Mouse (Mus musculus) olfactory bulb, adult 2 months (tissue): ENCODE measurements around the gene Speg. TPM values are rescaled to one million over a fixed set of nuclear protein-coding genes. Genes with fewer than 3 reads are reported as not detected.

Experiments
- H3K27ac ChIP-seq: fragments of 200-500 bp; 2 replicates; pipeline ENCODE4 v1.5.1; 2012; ENCODE audit warnings: low read depth, low read length; ENCODE audit not compliant: insufficient read depth
- H3K4me1 ChIP-seq: fragments of 200-500 bp; 2 replicates; pipeline ENCODE4 v1.6.1; 2012; ENCODE audit warnings: low read length; ENCODE audit not compliant: control insufficient read depth, insufficient read depth
- H3K4me3 ChIP-seq: fragments of 200-500 bp; 2 replicates; pipeline ENCODE4 v1.5.1; 2012; ENCODE audit warnings: mild to moderate bottlenecking, low read depth, low read length, moderate library complexity; ENCODE audit not compliant: insufficient read depth
- CTCF ChIP-seq: fragments of 200-500 bp; IDR thresholded peaks from 2 replicates; pipeline ENCODE4 v1.5.1; 2012; ENCODE audit warnings: low read depth, mild to moderate bottlenecking, low read length, moderate library complexity; ENCODE audit not compliant: insufficient read depth
- POLR2A ChIP-seq: fragments of 200-500 bp; IDR thresholded peaks from 2 replicates; pipeline ENCODE4 v1.6.1; 2012; ENCODE audit warnings: mild to moderate bottlenecking, low read depth, low read length, moderate library complexity; ENCODE audit not compliant: insufficient read depth
- WGBS: fragments of 180-500 bp; shearing (Covaris S2); methylation state at CpG from one replicate; pipeline ENCODE4 v1.1.7; 2018; 5-methylcytosine and 5-hydroxymethylcytosine counted together
- polyA plus RNA-seq: library from polyadenylated mRNA; stranded (reverse); fragments of >200 nt; gene quantifications from 2 replicates; pipeline ENCODE4 v1.2.4, GENCODE M21; 2012; ENCODE audit warnings: low replicate concordance; ENCODE audit not compliant: missing spikeins, insufficient read depth, insufficient read length

The Speg gene
- polyA plus RNA-seq, 1 experiment, result not detected

DNA sequence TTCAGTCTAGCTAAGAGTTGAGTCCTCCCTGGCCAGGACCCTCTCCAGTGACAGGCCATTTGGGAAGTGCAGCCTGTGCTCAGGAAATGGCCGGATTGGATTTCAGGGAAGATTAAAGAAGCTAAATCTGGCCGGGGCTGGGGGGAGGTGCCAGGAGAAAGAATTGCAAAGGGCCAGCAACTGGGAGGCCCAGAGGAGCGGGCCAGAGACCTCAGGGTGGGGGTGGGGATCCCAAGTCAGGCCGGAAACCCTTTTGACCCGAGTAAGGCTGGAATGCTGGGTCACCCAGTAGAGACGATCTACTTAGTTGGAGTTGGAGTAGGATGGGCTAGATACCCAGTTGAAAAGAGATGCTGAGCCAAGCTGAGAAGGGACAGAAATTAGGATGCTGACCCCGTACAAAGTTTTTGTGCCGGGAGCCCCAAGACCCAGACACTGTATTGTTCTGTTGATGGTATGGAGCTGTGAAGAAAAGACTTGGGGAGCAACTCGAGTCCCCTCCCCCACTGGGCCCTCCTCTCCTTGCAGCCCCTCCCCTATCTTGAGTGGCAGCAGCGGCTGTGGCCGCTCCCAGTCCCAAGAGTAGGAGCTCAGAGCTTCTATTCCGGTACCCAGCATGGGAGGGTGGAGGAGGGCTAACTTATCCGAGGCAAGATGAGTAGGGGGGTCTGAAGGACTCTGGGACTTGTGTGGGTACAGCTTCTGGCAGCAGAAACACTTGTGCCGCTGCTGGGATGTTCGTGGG is 30.6 kb upstream of the Speg start:
- TF ChIP-seq POLR2A (no peak), CTCF (no peak)
- WGBS, result 36% methylated on average over 15 of the region's 15 CpGs
- Histone ChIP-seq H3K4me3 (no peak overlapping the region), H3K4me1 (peaks cover 3% of the 10 kb centered on the region), H3K27ac (no peak overlapping the region)

DNA sequence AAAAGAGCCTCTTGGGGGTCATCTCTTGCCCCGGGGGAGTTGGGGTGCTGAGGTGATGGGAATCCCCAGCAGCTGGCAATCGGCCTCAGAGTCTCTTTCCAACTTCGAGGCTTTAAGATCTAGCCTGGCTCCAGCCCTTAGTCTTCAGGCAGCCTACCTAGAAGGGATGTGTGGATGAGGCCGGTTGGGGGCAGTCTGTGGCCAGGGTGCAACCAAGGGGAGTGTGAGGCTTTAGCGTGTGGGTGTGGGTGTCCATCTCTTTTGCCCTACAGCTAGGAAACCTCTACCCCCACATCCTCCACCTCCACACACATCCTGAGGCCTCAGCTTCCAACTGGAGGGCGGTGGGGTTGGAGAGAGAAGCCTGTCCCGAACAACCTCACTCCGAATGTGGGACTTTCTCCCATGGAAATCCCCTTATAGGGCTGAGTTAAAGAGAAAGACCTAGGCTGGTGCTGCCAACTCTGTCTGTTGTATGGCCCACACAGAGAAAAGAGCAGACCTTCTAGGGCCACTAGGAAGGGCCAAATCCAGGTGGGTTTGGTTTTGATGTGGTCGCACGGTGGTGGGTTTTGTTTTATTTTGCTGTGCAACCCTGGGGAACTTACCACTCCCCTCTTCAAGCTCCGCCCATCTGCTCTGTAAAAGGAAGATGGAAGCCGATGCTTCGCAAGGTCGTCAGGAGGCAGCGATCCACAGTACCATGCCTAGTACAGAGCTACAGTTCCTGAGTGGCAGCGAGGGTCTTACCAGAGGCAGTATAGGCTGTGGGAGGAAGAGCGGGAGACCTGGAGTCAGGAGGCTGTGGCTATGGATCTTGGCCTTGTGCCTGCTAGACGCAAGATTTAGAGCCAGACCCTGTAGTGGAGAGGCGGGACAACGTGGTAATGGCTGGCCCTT is 29.8 kb upstream of the Speg start:
- Histone ChIP-seq H3K27ac (no peak overlapping the region), H3K4me1 (no peaks in the 10 kb centered on the region), H3K4me3 (no peak overlapping the region)
- WGBS, result 72% methylated on average over 20 of the region's 20 CpGs
- TF ChIP-seq CTCF, result no peak

DNA sequence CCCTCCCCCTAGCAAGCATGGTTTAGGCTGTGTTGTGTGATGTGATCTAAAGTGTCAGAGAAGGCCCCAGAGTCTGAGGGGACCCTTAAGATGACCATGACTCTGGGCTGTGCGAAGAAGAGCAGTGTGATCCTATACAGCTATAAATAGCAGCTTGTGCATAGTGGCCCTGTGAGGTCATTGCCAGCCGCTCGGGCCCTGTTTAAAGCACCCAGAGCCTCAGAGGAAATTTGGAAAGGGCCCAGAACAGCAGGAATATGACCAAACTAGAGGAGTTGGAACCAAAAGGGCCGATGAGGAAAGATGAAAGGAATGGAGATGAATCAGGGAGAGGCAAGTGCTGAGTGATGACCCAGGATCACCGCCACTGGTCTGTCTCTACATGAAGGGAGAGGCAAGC is 27.8 kb upstream of the Speg start:
- H3K4me3 ChIP-seq, result no peak overlapping the region
- WGBS, result 87% methylated on average over 5 of the region's 5 CpGs
- no peaks in the 10 kb centered on the region for H3K4me1 ChIP-seq
- TF ChIP-seq POLR2A, result no peak
- TF ChIP-seq CTCF, result no peak
- H3K27ac ChIP-seq, result no peak overlapping the region

DNA sequence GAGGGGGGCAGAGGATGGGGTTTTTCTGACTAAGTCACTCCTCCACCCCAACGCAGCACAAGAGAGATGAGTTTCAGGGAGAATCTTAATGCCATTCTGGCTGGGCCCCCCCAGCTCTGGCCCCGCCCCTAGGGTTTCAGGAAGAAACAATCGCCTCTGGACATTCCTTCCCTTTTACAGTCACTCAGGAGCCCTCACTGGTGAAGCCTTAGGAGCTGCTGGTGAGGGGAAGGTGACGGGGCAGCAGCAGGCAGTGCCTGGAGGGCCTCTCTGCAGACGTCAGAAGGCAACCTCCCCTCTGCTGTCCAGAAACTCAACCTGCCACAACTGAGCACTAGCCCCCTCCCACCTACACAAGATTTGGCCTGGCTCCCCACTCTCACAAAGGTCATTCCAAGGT is 25.8 kb upstream of the Speg start:
- WGBS, result 73% methylated on average over 5 of the region's 5 CpGs
- TF ChIP-seq POLR2A, result no peak
- TF ChIP-seq CTCF, result no peak
- Histone ChIP-seq H3K27ac (no peak overlapping the region), H3K4me3 (no peak overlapping the region), H3K4me1 (no peaks in the 10 kb centered on the region)

DNA sequence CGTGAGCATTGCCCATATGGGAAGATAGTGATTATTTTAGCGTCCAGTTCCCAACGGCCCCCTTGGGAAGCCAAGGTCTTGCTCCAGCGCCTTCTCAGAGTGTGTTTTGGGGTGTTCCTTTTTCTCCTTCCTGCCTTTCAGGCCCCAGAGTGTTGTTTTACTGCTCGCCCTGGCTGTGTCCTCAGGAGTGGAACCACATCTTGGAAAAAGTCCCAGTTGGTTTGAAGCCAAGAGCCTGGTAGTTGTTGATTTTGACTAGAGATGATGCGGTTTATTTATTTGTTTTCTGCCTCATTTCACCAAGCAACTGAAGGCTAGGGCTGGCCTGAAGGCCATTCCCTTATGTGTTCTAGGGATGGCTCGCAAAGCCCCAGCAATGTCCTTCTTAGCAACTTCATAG is 17.8 kb upstream of the Speg start:
- H3K4me3 ChIP-seq, result no peak overlapping the region
- H3K4me1 ChIP-seq, result peaks cover 17% of the 10 kb centered on the region
- WGBS, result 60% methylated on average over 7 of the region's 7 CpGs
- TF ChIP-seq CTCF, result no peak
- no peak for TF ChIP-seq POLR2A
- no peak overlapping the region for H3K27ac ChIP-seq

DNA sequence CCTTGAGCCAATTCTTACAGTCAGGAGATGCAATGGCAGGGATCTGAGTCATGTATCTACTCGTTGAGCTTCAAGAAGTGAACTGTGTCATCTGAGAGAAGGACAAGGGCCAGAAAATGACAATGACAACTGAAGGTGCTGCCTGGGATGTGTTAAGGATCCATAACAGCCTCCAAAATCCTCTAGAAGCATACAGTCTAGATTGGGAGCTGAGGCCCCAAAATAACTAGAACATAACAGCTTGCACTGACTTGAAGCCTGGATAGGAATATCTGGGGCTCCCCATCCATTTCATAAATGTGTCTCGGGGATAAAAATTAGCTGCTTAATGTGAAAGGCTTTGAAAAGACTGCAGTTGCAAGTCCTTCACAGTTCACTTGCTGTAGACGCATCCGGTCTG is 17.1 kb upstream of the Speg start:
- TF ChIP-seq POLR2A (no peak), CTCF (no peak)
- 92% methylated on average over 4 of the region's 4 CpGs for WGBS
- no peak overlapping the region for H3K27ac ChIP-seq
- H3K4me3 ChIP-seq, result no peak overlapping the region
- peaks cover 17% of the 10 kb centered on the region for H3K4me1 ChIP-seq

DNA sequence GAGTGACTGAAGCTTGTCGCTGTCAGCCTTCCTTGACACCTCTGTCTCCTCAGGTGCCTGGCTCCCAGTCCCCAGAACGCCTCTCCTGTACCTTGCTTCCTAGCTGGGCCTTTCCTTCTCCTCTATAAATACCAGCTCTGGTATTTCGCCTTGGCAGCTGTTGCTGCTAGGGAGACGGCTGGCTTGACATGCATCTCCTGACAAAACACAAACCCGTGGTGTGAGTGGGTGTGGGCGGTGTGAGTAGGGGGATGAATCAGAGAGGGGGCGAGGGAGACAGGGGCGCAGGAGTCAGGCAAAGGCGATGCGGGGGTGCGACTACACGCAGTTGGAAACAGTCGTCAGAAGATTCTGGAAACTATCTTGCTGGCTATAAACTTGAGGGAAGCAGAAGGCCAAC is 15.8 kb upstream of the Speg start:
- Histone ChIP-seq H3K4me3 (no peak overlapping the region), H3K4me1 (peaks cover 17% of the 10 kb centered on the region), H3K27ac (no peak overlapping the region)
- WGBS, result 54% methylated on average over 13 of the region's 13 CpGs
- no peak for TF ChIP-seq POLR2A

DNA sequence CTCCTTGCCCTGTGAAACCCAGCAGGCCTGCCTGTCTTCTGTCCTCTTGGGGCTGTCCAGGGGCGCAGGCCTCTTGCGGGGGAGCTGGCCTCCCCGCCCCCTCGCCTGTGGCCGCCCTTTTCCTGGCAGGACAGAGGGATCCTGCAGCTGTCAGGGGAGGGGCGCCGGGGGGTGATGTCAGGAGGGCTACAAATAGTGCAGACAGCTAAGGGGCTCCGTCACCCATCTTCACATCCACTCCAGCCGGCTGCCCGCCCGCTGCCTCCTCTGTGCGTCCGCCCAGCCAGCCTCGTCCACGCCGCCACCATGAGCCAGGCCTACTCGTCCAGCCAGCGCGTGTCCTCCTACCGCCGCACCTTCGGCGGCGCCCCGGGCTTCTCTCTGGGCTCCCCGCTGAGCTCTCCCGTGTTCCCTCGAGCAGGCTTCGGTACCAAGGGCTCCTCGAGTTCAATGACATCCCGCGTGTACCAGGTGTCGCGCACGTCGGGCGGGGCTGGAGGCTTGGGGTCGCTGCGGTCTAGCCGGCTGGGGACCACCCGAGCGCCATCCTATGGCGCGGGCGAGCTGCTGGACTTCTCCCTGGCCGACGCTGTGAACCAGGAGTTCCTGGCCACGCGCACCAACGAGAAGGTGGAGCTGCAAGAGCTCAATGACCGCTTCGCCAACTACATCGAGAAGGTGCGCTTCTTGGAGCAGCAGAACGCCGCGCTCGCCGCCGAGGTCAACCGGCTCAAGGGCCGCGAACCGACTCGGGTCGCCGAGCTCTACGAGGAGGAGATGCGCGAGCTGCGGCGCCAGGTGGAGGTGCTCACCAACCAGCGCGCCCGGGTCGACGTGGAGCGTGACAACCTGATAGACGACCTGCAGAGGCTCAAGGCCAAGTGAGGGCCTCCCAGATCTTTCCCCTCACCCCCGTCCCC is 14.7 kb upstream of the Speg start, which contains the start of gene Des:
Gene Des (plus strand): TSS at position 218 of the 920 bp plus-strand sequence.
- Histone ChIP-seq H3K4me3 (no peak within 1 kb of the TSS), H3K4me1 (peaks cover 19% of the 10 kb centered on the region), H3K27ac (no peak within 1 kb of the TSS)
- TF ChIP-seq CTCF (no peak), POLR2A (no peak)
- 19% methylated on average over 79 of the region's 80 CpGs for WGBS

DNA sequence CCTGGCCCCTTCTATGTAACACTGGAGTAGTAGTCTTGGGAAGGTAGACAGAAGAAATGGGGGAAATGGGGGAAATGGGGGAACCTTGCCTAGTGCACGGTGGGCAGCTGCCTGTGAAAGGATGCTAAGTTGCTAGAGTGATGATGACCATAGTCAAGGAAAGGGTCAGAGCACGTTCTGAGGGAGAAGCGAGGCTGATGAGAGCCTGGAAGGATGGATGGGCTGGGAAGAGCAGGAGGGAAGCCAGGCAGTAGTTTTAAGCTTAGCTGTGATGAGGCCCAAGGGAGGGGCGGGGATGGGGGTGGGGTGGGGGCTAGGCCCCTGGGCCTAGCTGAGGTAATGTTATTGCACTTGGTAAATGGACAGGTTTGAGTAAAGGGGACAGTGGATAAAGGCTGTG is 14.0 kb upstream of the Speg start:
- Histone ChIP-seq H3K27ac (no peak overlapping the region), H3K4me1 (peaks cover 19% of the 10 kb centered on the region), H3K4me3 (no peak overlapping the region)
- WGBS, result 84% methylated on average over 4 of the region's 4 CpGs
- TF ChIP-seq CTCF (no peak), POLR2A (no peak)
